9 mouse cellular contexts compared by ENCODE assay signal in the genomic region with DNA sequence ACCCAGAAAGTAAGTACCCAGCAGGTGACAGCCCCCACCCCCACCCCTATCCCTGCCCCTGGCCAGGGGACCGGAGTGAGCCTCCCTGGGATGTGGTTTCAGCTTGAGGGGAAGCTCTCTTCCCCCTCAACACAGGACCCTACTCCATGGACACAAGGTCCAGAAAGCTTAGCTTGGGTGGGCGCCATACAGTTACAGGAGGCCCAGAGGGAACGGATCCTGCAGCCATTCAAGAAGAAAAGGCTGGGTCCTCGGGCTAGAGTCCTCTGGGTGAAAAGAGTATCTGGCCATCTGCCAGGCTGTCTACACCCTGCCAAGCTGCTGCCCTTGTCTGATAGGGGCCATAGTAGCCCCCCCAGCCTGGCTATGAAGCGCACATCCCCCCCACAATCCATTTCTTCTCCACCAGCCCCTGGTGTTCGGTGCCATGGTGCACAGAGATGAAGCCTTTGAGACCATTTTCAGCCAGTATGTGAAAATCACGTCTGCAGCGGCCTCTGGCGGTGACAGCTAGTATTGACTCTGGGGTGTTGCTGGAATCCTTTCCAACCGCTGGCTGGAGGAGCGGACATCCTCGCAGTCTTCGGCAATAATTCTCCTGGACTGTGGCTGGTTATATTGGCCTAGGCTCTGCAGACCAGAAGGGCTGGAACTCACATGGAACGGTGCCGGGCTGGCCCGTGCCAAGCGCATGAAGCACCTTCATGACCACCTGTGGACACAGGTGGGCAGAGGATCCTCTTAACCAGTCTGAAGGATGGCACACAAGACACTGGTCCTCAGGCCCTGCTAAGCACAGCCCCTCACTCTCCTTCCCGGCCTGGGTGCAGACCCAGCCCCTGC. TPM values are rescaled to one million over a fixed set of nuclear protein-coding genes. Genes with fewer than 3 reads are reported as not detected.
DNase-seq lines count a peak whose midpoint lies in the region; ATAC-seq and TF ChIP-seq lines count a peak whose summit lies in the region.
"Had no signal": no experiment of that assay in that cellular context is flagged by ENCODE, and none has a peak within 500 bp of the region (broad histone marks: within the 10 kb centered on the region; RNA-seq: fewer than 3 reads in every experiment).

No protein-coding gene starts in this region.

- peak; percentile 89 to 91 (median 90) for TF ChIP-seq CTCF in MEL (IDR thresholded peaks at IDR 0.05 in 2 of 3, conservative IDR thresholded peaks at IDR 0.05 in 1 of 3; ENCODE audit: control insufficient read depth in 1 of 3, insufficient read depth in 1 of 3, low read depth in 2 of 3, low read length in 3 of 3, poor library complexity in 1 of 3, severe bottlenecking in 1 of 3)

- no peak overlapping the region for H3K9ac ChIP-seq in MEL (ENCODE audit: control insufficient read depth, low read depth, low read length, poor library complexity, severe bottlenecking)
- H3K9ac ChIP-seq in forebrain, embryonic 16.5 days (replicated peaks; ENCODE audit: low read depth, low read length) = no peak overlapping the region
- no peak overlapping the region for H3K9ac ChIP-seq in hindbrain, embryonic 12.5 days

- TF ChIP-seq POLR2A in MEL (IDR thresholded peaks at IDR 0.05; ENCODE audit: control insufficient read depth in 1 of 2, insufficient read depth in 1 of 2, low read depth in 1 of 2, low read length in 2 of 2, poor library complexity in 1 of 2) = no peak

- 32% methylated on average over 18 of the region's 18 CpGs for WGBS in forebrain, embryonic 16.5 days
- WGBS in hindbrain, embryonic 12.5 days = 47% methylated on average over 18 of the region's 18 CpGs

- TF ChIP-seq RAD21 in MEL (IDR thresholded peaks at IDR 0.05; ENCODE audit: low read depth, low read length) = peak; percentile 80

- H3K4me1 ChIP-seq in MEL (ENCODE audit: control insufficient read depth in 1 of 2, insufficient read depth in 2 of 2, low read length in 2 of 2) = no peaks in the 10 kb centered on the region
- peaks cover 6% of the 10 kb centered on the region for H3K4me1 ChIP-seq in forebrain, embryonic 16.5 days (replicated peaks; ENCODE audit: control insufficient read depth, insufficient read depth, low read length)
- H3K4me1 ChIP-seq in hindbrain, embryonic 12.5 days = peaks cover 6% of the 10 kb centered on the region

- ATAC-seq in forebrain, embryonic 16.5 days = peak; percentile 60
- ATAC-seq in hindbrain, embryonic 12.5 days (ENCODE audit: low FRiP score) = peak; percentile 65

- no peaks in the 10 kb centered on the region for H3K9me3 ChIP-seq in MEL (replicated peaks; ENCODE audit: insufficient read depth, low read length)
- no peaks in the 10 kb centered on the region for H3K9me3 ChIP-seq in forebrain, embryonic 16.5 days (ENCODE audit: control insufficient read depth, low read length)
- no peaks in the 10 kb centered on the region for H3K9me3 ChIP-seq in hindbrain, embryonic 12.5 days (replicated peaks)
- H3K9me3 ChIP-seq: megakaryocyte, embryonic 14.5 days had no signal

- no peaks in the 10 kb centered on the region for H3K79me2 ChIP-seq in MEL (ENCODE audit: control insufficient read depth, insufficient read depth, low read length, poor library complexity)

- peak; percentile 77 for DNase-seq in MEL (ENCODE audit: low read depth, low spot score)
- DNase-seq in cerebellum, adult 11 months = peak; percentile 77
- peak; percentile 61 for DNase-seq in layer of hippocampus, adult 9-11 months
- peak; percentile 91 for DNase-seq in lung, postnatal 14 days
- peak; percentile 61 for DNase-seq in retina, adult 2 months (ENCODE audit: low read depth, low spot score)
- DNase-seq in thymus, postnatal 36 days = peak; percentile 76 to 78

- no peaks in the 10 kb centered on the region for H3K27me3 ChIP-seq in MEL (ENCODE audit: control insufficient read depth in 1 of 2, insufficient read depth in 2 of 2, low read length in 2 of 2)
- no peaks in the 10 kb centered on the region for H3K27me3 ChIP-seq in forebrain, embryonic 16.5 days (replicated peaks; ENCODE audit: control insufficient read depth, insufficient read depth, low read length)
- H3K27me3 ChIP-seq in hindbrain, embryonic 12.5 days = no peaks in the 10 kb centered on the region
- H3K27me3 ChIP-seq: megakaryocyte, embryonic 14.5 days had no signal

- H3K4me3 ChIP-seq in MEL (ENCODE audit: control insufficient read depth in 1 of 2, insufficient read depth in 1 of 2, low read depth in 2 of 2, low read length in 2 of 2) = no peak overlapping the region
- no peak overlapping the region for H3K4me3 ChIP-seq in forebrain, embryonic 16.5 days (replicated peaks; ENCODE audit: low read length)
- H3K4me3 ChIP-seq in hindbrain, embryonic 12.5 days = no peak overlapping the region
- H3K4me3 ChIP-seq: megakaryocyte, embryonic 14.5 days had no signal

- H3K27ac ChIP-seq in MEL (ENCODE audit: control insufficient read depth, low read depth, low read length) = no peak overlapping the region
- peak overlapping the region; percentile 57 for H3K27ac ChIP-seq in forebrain, embryonic 16.5 days (ENCODE audit: low read length)
- H3K27ac ChIP-seq in hindbrain, embryonic 12.5 days = peak overlapping the region; percentile 25; the same call in 1 of the 2 replicates

- H3K4me2 ChIP-seq in forebrain, embryonic 16.5 days (ENCODE audit: low read length) = no peak overlapping the region
- no peak overlapping the region for H3K4me2 ChIP-seq in hindbrain, embryonic 12.5 days (replicated peaks)

- no peak for TF ChIP-seq EP300 in MEL (IDR thresholded peaks at IDR 0.05; ENCODE audit: low read depth in 1 of 2, low read length in 2 of 2)

- no peaks in the 10 kb centered on the region; a peak in 1 of 4 replicates for H3K36me3 ChIP-seq in MEL (ENCODE audit: control insufficient read depth in 1 of 2, insufficient read depth in 2 of 2, low read length in 2 of 2)
- H3K36me3 ChIP-seq in forebrain, embryonic 16.5 days (ENCODE audit: control insufficient read depth, insufficient read depth) = peaks cover 27% of the 10 kb centered on the region
- H3K36me3 ChIP-seq in hindbrain, embryonic 12.5 days = peaks cover 58% of the 10 kb centered on the region

TF ChIP-seq in MEL, 35 proteins besides CTCF, POLR2A, EP300 and RAD21:
- TF ChIP-seq NRF1 (IDR thresholded peaks at IDR 0.05; ENCODE audit: insufficient read depth, low read depth, low read length, poor library complexity, severe bottlenecking) (no peak), SMC3 (IDR thresholded peaks at IDR 0.05; ENCODE audit: low read depth, low read length) (peak; percentile 85), BHLHE40 (IDR thresholded peaks at IDR 0.05; ENCODE audit: borderline replicate concordance, low read depth, low read length) (no peak), POLR2AphosphoS5 (IDR thresholded peaks at IDR 0.05; ENCODE audit: borderline replicate concordance, low read depth, low read length) (no peak), GATA1 (IDR thresholded peaks at IDR 0.05; ENCODE audit: low read depth, low read length) (no peak), ETS1 (IDR thresholded peaks at IDR 0.05; ENCODE audit: low read depth, low read length) (no peak), USF1 (IDR thresholded peaks at IDR 0.05; ENCODE audit: low read depth, low read length) (no peak), TAL1 (IDR thresholded peaks at IDR 0.05; ENCODE audit: low read length) (no peak), CHD2 (IDR thresholded peaks at IDR 0.05; ENCODE audit: low read length) (no peak), POLR2AphosphoS2 (IDR thresholded peaks at IDR 0.05; ENCODE audit: low read length) (no peak), ZKSCAN1 (IDR thresholded peaks at IDR 0.05; ENCODE audit: low read depth, low read length) (no peak), ZC3H11A (IDR thresholded peaks at IDR 0.05; ENCODE audit: low read depth, low read length) (peak; percentile 70), UBTF (IDR thresholded peaks at IDR 0.05; ENCODE audit: borderline replicate concordance, insufficient read depth, low read depth, low read length) (no peak), MYC (IDR thresholded peaks at IDR 0.05; ENCODE audit: low read depth, low read length) (no peak), NELFE (IDR thresholded peaks at IDR 0.05; ENCODE audit: low read depth, low read length) (no peak), CHD1 (IDR thresholded peaks at IDR 0.05; ENCODE audit: low read depth, low read length) (no peak), ZNF384 (IDR thresholded peaks at IDR 0.05; ENCODE audit: low read depth, low read length) (no peak), RCOR1 (IDR thresholded peaks at IDR 0.05; ENCODE audit: low read depth, low read length) (no peak), TBP (IDR thresholded peaks at IDR 0.05; ENCODE audit: low read depth, low read length) (no peak), MAFK (IDR thresholded peaks at IDR 0.05; ENCODE audit: borderline replicate concordance, low read depth, low read length) (no peak), GABPA (IDR thresholded peaks at IDR 0.05; ENCODE audit: low read depth, low read length) (no peak), SIN3A (IDR thresholded peaks at IDR 0.05; ENCODE audit: low read length) (peak; percentile 26; the same call in 1 of the 2 replicates)
TF ChIP-seq in MEL: peak in this region for 3.

RNA-seq across cellular contexts. Expression of gene Cerk, which starts 50.8 kb away (rescaled TPM):
- total RNA-seq in MEL (2012; rRNA removed) = 3.8 and 4.1 TPM in 2 replicates
- 1 to 10 TPM in 1 of 2 experiments, not detected in 1; 9.5 TPM for polyA plus RNA-seq in MEL (2012; ENCODE audit: insufficient read depth in 1 of 2, insufficient read length in 2 of 2, low read depth in 1 of 2, low replicate concordance in 2 of 2, missing spikeins in 1 of 2)
- 23.4 and 23.8 TPM in 2 replicates for polyA plus RNA-seq in forebrain, embryonic 16.5 days (2015; fragmentation: Nextera tagmentation; extraction: Ambion mirVana)
- 26.0 and 28.1 TPM in 2 replicates for polyA plus RNA-seq in hindbrain, embryonic 12.5 days (2016; fragmentation: Nextera tagmentation; extraction: Ambion mirVana)
